Mouse (Mus musculus) CH12.LX (cell line): ENCODE measurements around the gene Pafah2. TPM values are rescaled to one million over a fixed set of nuclear protein-coding genes. Genes with fewer than 3 reads are reported as not detected.

ENCODE experiments used
- DNase-seq: peaks from one replicate; pipeline ENCODE4 v3.0.0-alpha.2; 2013; ENCODE audit errors: extremely low read depth
- H3K27ac ChIP-seq: 2 replicates; pipeline ENCODE4 v1.5.1; 2012; ENCODE audit warnings: low read depth, mild to moderate bottlenecking, control low read depth, moderate library complexity; ENCODE audit not compliant: insufficient read depth
- H3K27me3 ChIP-seq: replicated peaks from 2 replicates; pipeline ENCODE3; 2012; ENCODE audit warnings: inconsistent platforms
- H3K36me3 ChIP-seq, 2 experiments: replicated peaks in 1 of 2; 2 replicates each; pipeline versions ENCODE3 to v1.6.1; 2012; ENCODE audit warnings: inconsistent platforms in 1 of 2, low read length in 1 of 2, mild to moderate bottlenecking in 1 of 2, mixed read lengths in 1 of 2, moderate library complexity in 1 of 2; ENCODE audit not compliant: control insufficient read depth in 1 of 2, insufficient read depth in 1 of 2
- H3K4me1 ChIP-seq, 2 experiments: 2 replicates each; pipeline ENCODE4 v1.6.1; 2012; ENCODE audit warnings: inconsistent platforms in 1 of 2, moderate library complexity in 1 of 2; ENCODE audit not compliant: insufficient read depth in 2 of 2, control insufficient read depth in 1 of 2
- H3K4me2 ChIP-seq: 2 replicates; pipeline ENCODE4 v1.6.1; 2012; ENCODE audit warnings: low read depth, mild to moderate bottlenecking, control low read depth; ENCODE audit not compliant: poor library complexity, insufficient read depth, severe bottlenecking
- H3K4me3 ChIP-seq, 3 experiments: fragments of 150-350 bp in 1 of 3; sonication (generic) in 1 of 3; replicated peaks in 1 of 3; 2 replicates each; pipeline versions ENCODE3 to v1.5.1; 2011 to 2012; ENCODE audit warnings: low read depth in 2 of 3, low read length in 2 of 3, mild to moderate bottlenecking in 2 of 3, moderate library complexity in 2 of 3, control low read depth in 1 of 3, improper control_type of control experiment in 1 of 3, inconsistent platforms in 1 of 3, mixed read lengths in 1 of 3; ENCODE audit not compliant: poor library complexity in 1 of 3
- H3K79me2 ChIP-seq: replicated peaks from 2 replicates; pipeline ENCODE4 v1.6.1; 2012; ENCODE audit warnings: mild to moderate bottlenecking, moderate library complexity; ENCODE audit not compliant: control insufficient read depth, poor library complexity, insufficient read depth, severe bottlenecking; ENCODE audit errors: extremely low read depth
- H3K9ac ChIP-seq: 2 replicates; pipeline ENCODE4 v1.6.1; 2012; ENCODE audit warnings: low read depth, mild to moderate bottlenecking, control low read depth, moderate library complexity; ENCODE audit not compliant: insufficient read depth
- H3K9me3 ChIP-seq: replicated peaks from 2 replicates; pipeline ENCODE3; 2012; ENCODE audit warnings: low read length, inconsistent platforms, mixed read lengths
- CHD1 ChIP-seq: IDR thresholded peaks from 2 replicates; pipeline ENCODE4 v1.6.1; 2012; ENCODE audit warnings: low read depth, low read length, improper control_type of control experiment, inconsistent platforms
- CHD2 ChIP-seq: IDR thresholded peaks from 2 replicates; pipeline ENCODE4 v1.6.1; 2011; ENCODE audit warnings: low read length, improper control_type of control experiment
- EP300 ChIP-seq: IDR thresholded peaks from 2 replicates; pipeline ENCODE4 v1.6.1; 2011; ENCODE audit warnings: low read length, improper control_type of control experiment
- GABPA ChIP-seq: IDR thresholded peaks from 2 replicates; pipeline ENCODE4 v1.6.1; 2012; ENCODE audit warnings: low read depth, low read length, improper control_type of control experiment, inconsistent platforms; ENCODE audit not compliant: insufficient replicate concordance
- HCFC1 ChIP-seq: IDR thresholded peaks from 2 replicates; pipeline ENCODE4 v1.6.1; 2012; ENCODE audit warnings: low read depth, mild to moderate bottlenecking, inconsistent platforms, low read length, improper control_type of control experiment
- JUN ChIP-seq: IDR thresholded peaks from 2 replicates; pipeline ENCODE4 v1.6.1; 2011; ENCODE audit warnings: low read depth, mild to moderate bottlenecking, low read length, improper control_type of control experiment, moderate library complexity; ENCODE audit not compliant: insufficient read depth
- MAFK ChIP-seq: IDR thresholded peaks from 2 replicates; pipeline ENCODE4 v1.6.1; 2011; ENCODE audit warnings: low read length, improper control_type of control experiment; ENCODE audit not compliant: insufficient replicate concordance
- MEF2A ChIP-seq: IDR thresholded peaks from 2 replicates; pipeline ENCODE4 v1.6.1; 2014; ENCODE audit warnings: low read depth, mild to moderate bottlenecking, inconsistent platforms, low read length, improper control_type of control experiment, borderline replicate concordance
- MXI1 ChIP-seq: IDR thresholded peaks from 2 replicates; pipeline ENCODE4 v1.6.1; 2011; ENCODE audit warnings: mild to moderate bottlenecking, low read depth, low read length, improper control_type of control experiment
- PAX5 ChIP-seq: IDR thresholded peaks from 2 replicates; pipeline ENCODE4 v1.6.1; 2012; ENCODE audit warnings: low read length, inconsistent platforms, mixed read lengths
- RAD21 ChIP-seq: IDR thresholded peaks from 2 replicates; pipeline ENCODE4 v1.6.1; 2011; ENCODE audit warnings: low read depth, mild to moderate bottlenecking, low read length, improper control_type of control experiment, moderate library complexity
- RCOR1 ChIP-seq: conservative IDR thresholded peaks from 2 replicates; pipeline ENCODE4 v1.6.1; 2012; ENCODE audit warnings: low read depth, mild to moderate bottlenecking, inconsistent platforms, low read length, improper control_type of control experiment
- USF1 ChIP-seq: IDR thresholded peaks from 2 replicates; pipeline ENCODE4 v1.6.1; 2014; ENCODE audit warnings: low read depth, mild to moderate bottlenecking, inconsistent platforms, low read length, improper control_type of control experiment
- ZNF384 ChIP-seq: IDR thresholded peaks from 2 replicates; pipeline ENCODE4 v1.6.1; 2012; ENCODE audit warnings: low read depth, low read length, improper control_type of control experiment, inconsistent platforms
- dilution Hi-C: fragments of 300-500 bp; cut with MboI; formaldehyde crosslinking; loops from 2 replicates; pipeline ENCODE4 v1.14.3; 2020; ENCODE audit warnings: low sequenced_read_pairs; ENCODE audit not compliant: extremely low pct_unique_long_range_greater_than_20kb, extremely low pct_ligation_motif_present
- in situ Hi-C: fragments of 300-500 bp; cut with MboI; formaldehyde crosslinking; loops from 3 replicates; pipeline ENCODE4 v1.14.3; 2019; ENCODE audit warnings: low sequenced_read_pairs, low pct_ligation_motif_present, low pct_unique_long_range_greater_than_20kb, mixed read lengths
- polyA plus RNA-seq: library from polyadenylated mRNA; unstranded; fragments of >175 nt; gene quantifications from 2 replicates; pipeline ENCODE4 v1.2.1, GENCODE M21; 2012; ENCODE audit warnings: low read depth; ENCODE audit not compliant: insufficient read length
- total RNA-seq, 2 experiments: library from RNA; depleted of rRNA; stranded (reverse); fragments of 300-350 nt in 1 of 2; fragments of >200 nt in 1 of 2; gene quantifications; 2 replicates each; pipeline ENCODE4 v1.2.3; 2012 to 2014

The Pafah2 gene
- total and polyA plus RNA-seq, 3 experiments: 8.9 to 10.7 (median 10.4) TPM

GRCm38 (mm10) chr4:134451484-134451883 is 55.4 kb downstream of the Pafah2 start:
- Histone ChIP-seq H3K4me1 (peaks cover 4 to 7% of the 10 kb centered on the region in 2 experiments; a peak in 2 of 4 replicates), H3K9me3 (no peaks in the 10 kb centered on the region), H3K27me3 (peaks cover 20% of the 10 kb centered on the region), H3K9ac (no peak overlapping the region), H3K4me2 (no peak overlapping the region; the same call in 1 of the 2 replicates), H3K79me2 (no peaks in the 10 kb centered on the region), H3K27ac (no peak overlapping the region), H3K4me3 (no peak overlapping the region), H3K36me3 (no peaks in the 10 kb centered on the region)
- TF ChIP-seq MXI1 (no peak), MAFK (no peak), JUN (no peak)
- in situ Hi-C loops: no loop called here
- dilution Hi-C loops: no loop called here
- DNase-seq: no peak

- Histone ChIP-seq H3K9ac (no peak overlapping the region), H3K36me3 (no peaks in the 10 kb centered on the region), H3K79me2 (no peaks in the 10 kb centered on the region), H3K4me1 (peaks cover 0 to 2% of the 10 kb centered on the region in 2 experiments; a peak in 1 of 4 replicates), H3K4me2 (no peak overlapping the region), H3K27me3 (peaks cover 19% of the 10 kb centered on the region), H3K4me3 (no peak overlapping the region), H3K27ac (no peak overlapping the region), H3K9me3 (no peaks in the 10 kb centered on the region)
- TF ChIP-seq HCFC1 (no peak), RAD21 (no peak), PAX5 (no peak), GABPA (no peak), ZNF384 (no peak), RCOR1 (no peak), JUN (no peak), MEF2A (no peak), CHD1 (no peak), EP300 (no peak), USF1 (no peak), CHD2 (no peak)
- no peak for DNase-seq
- dilution Hi-C loops (no loop called here), in situ Hi-C loops (no loop called here)
These were observed 57.7 kb downstream of the Pafah2 start for GRCm38 (mm10) chr4:134453619-134454400.
